Mouse (Mus musculus) stomach, postnatal 0 days (tissue): ENCODE measurements around the gene Evi5l. TPM values are rescaled to one million over a fixed set of nuclear protein-coding genes. Genes with fewer than 3 reads are reported as not detected.

Experiments used
- ATAC-seq: fragments of 200-750 bp; cut with Nextera tagmentation; 2 replicates; pipeline ENCODE4 v1.8.0; 2017; ENCODE audit not compliant: low FRiP score, low TSS enrichment
- DNase-seq: peaks from one replicate; pipeline ENCODE4 v3.0.0-alpha.2; 2016; ENCODE audit warnings: low spot score
- H3K27ac ChIP-seq: fragments of 300-500 bp; sonication (generic); replicated peaks from 2 replicates; pipeline ENCODE4 v1.5.1; 2014; ENCODE audit warnings: mild to moderate bottlenecking, control low read depth
- H3K27me3 ChIP-seq: fragments of 300-500 bp; sonication (generic); 2 replicates; pipeline ENCODE4 v1.6.1; 2014; ENCODE audit warnings: low read length; ENCODE audit not compliant: control insufficient read depth, insufficient read depth
- H3K36me3 ChIP-seq: fragments of 300-500 bp; sonication (generic); 2 replicates; pipeline ENCODE4 v1.6.1; 2014; ENCODE audit warnings: low read length, mixed read lengths; ENCODE audit not compliant: control insufficient read depth, insufficient read depth
- H3K4me1 ChIP-seq: fragments of 300-500 bp; sonication (generic); replicated peaks from 2 replicates; pipeline ENCODE4 v1.6.1; 2014; ENCODE audit warnings: antibody characterized with exemption; ENCODE audit not compliant: control insufficient read depth, insufficient read depth
- H3K4me2 ChIP-seq: fragments of 300-500 bp; sonication (generic); replicated peaks from 2 replicates; pipeline ENCODE4 v1.6.1; 2014; ENCODE audit warnings: low read depth, mild to moderate bottlenecking, control low read depth, moderate library complexity
- H3K4me3 ChIP-seq: fragments of 300-500 bp; sonication (generic); 2 replicates; pipeline ENCODE4 v1.5.1; 2014; ENCODE audit warnings: low read depth, low read length, control low read depth
- H3K9ac ChIP-seq: fragments of 300-500 bp; sonication (generic); 2 replicates; pipeline ENCODE4 v1.6.1; 2014; ENCODE audit warnings: mild to moderate bottlenecking, low read length, control low read depth, mixed read lengths
- H3K9me3 ChIP-seq: fragments of 300-500 bp; sonication (generic); 2 replicates; pipeline ENCODE4 v1.6.1; 2016; ENCODE audit warnings: low read length; ENCODE audit not compliant: control insufficient read depth
- CTCF ChIP-seq: IDR thresholded peaks from 2 replicates; pipeline ENCODE4 v1.5.1; 2016; ENCODE audit warnings: antibody characterized with exemption, low read depth, mild to moderate bottlenecking, moderate library complexity
- EP300 ChIP-seq: optimal IDR thresholded peaks from 2 replicates; pipeline ENCODE3; 2016; ENCODE audit warnings: antibody characterized with exemption
- WGBS: fragments of 180-500 bp; shearing (Covaris S2); extraction: QIAGEN DNeasy Blood & Tissue Kit; methylation state at CpG from one replicate; pipeline ENCODE4 v1.1.7; 2014; 5-methylcytosine and 5-hydroxymethylcytosine counted together
- polyA plus RNA-seq: library from polyadenylated mRNA; unstranded; fragments of >200 nt; fragmentation: Nextera tagmentation; extraction: Ambion mirVana; gene quantifications from 2 replicates; pipeline ENCODE4 v1.2.1, GENCODE M21; 2015

Gene Evi5l
- polyA plus RNA-seq, 1 experiment from 2014 or later = 11.0 TPM

- Histone ChIP-seq H3K27ac (no peak overlapping the region), H3K27me3 (no peaks in the 10 kb centered on the region), H3K4me2 (0 out of 2 replicates have a peak overlapping the region, but pooled peaks have one; percentile 14), H3K9ac (no peak overlapping the region), H3K4me3 (no peak overlapping the region), H3K9me3 (no peaks in the 10 kb centered on the region), H3K4me1 (no peaks in the 10 kb centered on the region), H3K36me3 (no peaks in the 10 kb centered on the region)
- TF ChIP-seq EP300 (no peak), CTCF (peak; percentile 94)
- DNase-seq (peak; percentile 87), ATAC-seq (peak; percentile 86)
- 11% methylated on average over 18 of the region's 18 CpGs for WGBS
Observed at GRCm38 (mm10) chr8:4192807-4193587, 26.6 kb downstream of the Evi5l start.

DNA sequence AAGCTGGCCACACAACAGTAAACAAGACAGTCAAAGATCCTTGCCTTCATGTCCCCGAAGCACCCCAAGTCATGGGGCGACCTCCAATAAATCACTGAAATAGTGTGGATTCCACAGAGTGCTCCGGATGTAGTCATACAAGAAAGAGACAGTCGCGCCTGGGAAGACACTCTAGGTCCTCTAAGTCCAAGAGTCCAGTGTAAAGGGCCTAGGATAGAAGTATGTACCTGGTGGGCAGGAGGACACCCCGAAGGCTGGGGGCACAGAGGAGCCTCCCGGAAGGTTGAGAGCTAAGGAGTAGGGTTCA, 27.2 kb downstream of the Evi5l start:
- WGBS = 44% methylated on average over 7 of the region's 7 CpGs
- Histone ChIP-seq H3K4me3 (no peak overlapping the region), H3K4me1 (no peaks in the 10 kb centered on the region), H3K36me3 (no peaks in the 10 kb centered on the region), H3K9me3 (no peaks in the 10 kb centered on the region), H3K4me2 (no peak overlapping the region), H3K27ac (no peak overlapping the region), H3K27me3 (no peaks in the 10 kb centered on the region), H3K9ac (no peak overlapping the region)
- TF ChIP-seq EP300 = no peak
- TF ChIP-seq CTCF = no peak
- no peak for DNase-seq
- ATAC-seq = no peak

DNA sequence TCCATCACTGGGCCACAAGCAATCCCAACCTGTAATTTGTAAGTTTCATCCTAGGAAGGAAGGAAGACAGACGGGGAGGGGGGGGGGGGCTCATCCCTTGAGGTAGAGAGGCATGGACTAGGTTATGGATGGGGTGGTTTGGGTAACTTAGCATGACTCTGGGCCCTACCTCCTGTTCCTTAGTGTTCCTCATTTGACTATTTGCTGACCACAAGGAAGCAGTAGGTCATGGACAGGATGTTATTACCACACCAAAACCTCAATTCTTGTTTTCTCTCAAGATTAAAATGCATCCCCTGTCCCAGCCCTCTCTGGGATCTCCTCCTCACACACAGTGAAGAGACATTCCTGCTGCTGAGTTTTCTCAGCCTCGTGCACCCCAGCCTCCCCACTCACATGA, 35.0 kb downstream of the Evi5l start:
- Histone ChIP-seq H3K36me3 (peaks cover 5% of the 10 kb centered on the region; the same call in 1 of the 2 replicates), H3K27ac (no peak overlapping the region), H3K4me3 (no peak overlapping the region), H3K4me1 (no peaks in the 10 kb centered on the region), H3K27me3 (no peaks in the 10 kb centered on the region), H3K4me2 (no peak overlapping the region), H3K9ac (no peak overlapping the region), H3K9me3 (no peaks in the 10 kb centered on the region)
- 74% methylated on average over 2 of the region's 2 CpGs for WGBS
- DNase-seq = no peak
- TF ChIP-seq EP300 (no peak), CTCF (no peak)
- no peak for ATAC-seq

DNA sequence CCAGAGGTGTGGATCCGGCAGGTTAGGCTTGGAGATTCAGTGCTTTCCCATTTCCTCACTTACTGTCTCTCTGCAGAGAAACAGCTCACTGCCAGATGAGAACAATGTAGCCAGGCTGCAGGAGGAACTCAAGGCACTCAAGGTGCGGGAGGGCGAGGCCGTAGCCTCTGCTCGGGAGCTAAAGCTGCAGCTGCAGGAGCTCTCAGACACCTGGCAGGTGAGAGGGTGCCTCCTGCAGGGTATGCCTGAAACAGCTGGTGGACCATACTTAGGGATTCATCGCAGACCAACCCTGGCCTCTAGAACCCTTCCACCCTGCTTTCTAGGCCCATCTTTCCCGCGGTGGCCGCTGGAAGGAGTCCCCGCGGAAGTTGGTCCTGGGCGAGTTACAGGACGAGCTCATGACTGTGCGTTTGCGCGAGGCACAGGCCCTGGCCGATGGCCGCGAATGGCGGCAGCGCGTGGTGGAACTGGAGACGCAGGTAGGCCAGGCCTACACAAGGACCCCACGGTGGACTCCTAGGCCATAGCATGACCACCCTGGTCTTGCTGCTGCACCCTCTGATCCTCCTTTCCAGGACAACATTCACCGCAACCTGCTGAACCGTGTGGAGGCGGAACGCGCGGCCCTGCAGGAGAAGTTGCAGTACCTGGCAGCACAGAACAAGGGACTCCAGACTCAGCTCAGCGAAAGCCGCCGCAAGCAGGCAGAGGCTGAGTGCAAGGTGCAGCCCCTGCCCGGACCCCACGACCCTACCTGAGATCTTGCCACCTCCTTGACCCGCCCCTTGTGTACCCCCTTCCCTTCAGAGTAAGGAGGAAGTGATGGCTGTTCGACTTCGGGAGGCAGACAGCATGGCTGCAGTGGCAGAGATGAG, 39.1 kb downstream of the Evi5l start:
- no peaks in the 10 kb centered on the region for H3K27me3 ChIP-seq
- no peak overlapping the region for H3K9ac ChIP-seq
- ATAC-seq = peak; percentile 42; the same call in 1 of the 2 replicates
- no peaks in the 10 kb centered on the region; the same call in 1 of the 2 replicates for H3K4me1 ChIP-seq
- peaks cover 5% of the 10 kb centered on the region; the same call in 1 of the 2 replicates for H3K36me3 ChIP-seq
- no peak overlapping the region for H3K4me2 ChIP-seq
- H3K27ac ChIP-seq = no peak overlapping the region
- peak; percentile 52 for DNase-seq
- TF ChIP-seq EP300 (no peak), CTCF (peak; percentile 43; the same call in 1 of the 2 replicates)
- H3K9me3 ChIP-seq = no peaks in the 10 kb centered on the region
- no peak overlapping the region for H3K4me3 ChIP-seq
- 51% methylated on average over 38 of the region's 38 CpGs for WGBS

DNA sequence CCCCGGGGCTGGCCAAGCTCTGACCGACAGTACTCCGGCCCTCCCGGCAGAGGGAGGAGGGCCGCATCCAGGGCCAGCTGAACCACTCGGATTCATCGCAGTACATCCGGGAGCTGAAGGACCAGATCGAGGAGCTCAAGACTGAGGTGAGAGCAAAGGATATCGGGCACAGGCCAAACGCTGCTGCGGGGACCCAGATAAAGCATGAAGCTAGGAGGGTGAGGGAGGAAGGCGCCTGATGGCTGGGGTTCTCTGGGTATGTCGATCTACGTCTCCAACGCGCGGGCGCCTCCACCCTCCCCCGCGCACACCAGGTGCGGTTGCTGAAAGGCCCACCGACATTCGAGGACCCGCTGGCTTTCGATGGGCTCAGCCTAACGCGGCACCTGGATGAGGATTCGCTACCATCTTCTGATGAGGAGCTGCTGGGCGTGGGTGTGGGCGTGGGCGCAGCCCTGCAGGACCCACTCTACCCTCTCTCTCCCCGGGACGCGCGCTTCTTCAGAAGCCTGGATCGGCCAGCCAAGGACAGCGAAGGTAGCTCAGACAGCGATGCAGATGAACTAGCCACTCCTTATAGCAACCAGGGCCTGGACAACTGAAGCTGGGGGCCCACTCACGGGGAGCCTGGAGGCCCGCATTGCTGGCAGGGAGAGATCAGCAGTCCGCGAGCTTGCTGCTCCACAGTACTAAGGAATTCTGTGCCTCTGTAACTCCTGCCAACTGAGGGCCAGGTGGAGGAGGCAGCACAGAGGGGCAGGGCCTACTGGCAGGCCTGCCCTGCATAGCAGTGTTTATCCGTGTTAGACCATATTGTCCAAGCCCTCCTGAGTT, 40.0 kb downstream of the Evi5l start:
- no peaks in the 10 kb centered on the region for H3K9me3 ChIP-seq
- no peak overlapping the region for H3K27ac ChIP-seq
- H3K9ac ChIP-seq = peak overlapping the region; percentile 31; the same call in 1 of the 2 replicates
- DNase-seq = peak; percentile 52
- H3K4me1 ChIP-seq = no peaks in the 10 kb centered on the region; the same call in 1 of the 2 replicates
- H3K4me3 ChIP-seq = no peak overlapping the region
- no peak overlapping the region for H3K4me2 ChIP-seq
- TF ChIP-seq CTCF (no peak), EP300 (no peak)
- WGBS = 35% methylated on average over 44 of the region's 44 CpGs
- peak; percentile 39 for ATAC-seq
- H3K36me3 ChIP-seq = peaks cover 5% of the 10 kb centered on the region; the same call in 1 of the 2 replicates
- H3K27me3 ChIP-seq = no peaks in the 10 kb centered on the region
